Mouse (Mus musculus): ENCODE data around the gene Ccdc190. TPM values are rescaled to one million over a fixed set of nuclear protein-coding genes. Genes with fewer than 3 reads are reported as not detected.
A peak's percentile ranks its signal among the peaks of the same experiment; 100 is the strongest.

The Ccdc190 gene
- polyA plus RNA-seq, 1 experiment from 2014 or later: 5.7 TPM

GRCm38 (mm10) chr1:169900771-169901336 lies 27.6 kb upstream of the Ccdc190 start:
- Histone ChIP-seq H3K27me3 (ENCODE audit: control insufficient read depth, insufficient read depth, low read depth, low read length) (no peaks in the 10 kb centered on the region), H3K27ac (ENCODE audit: low read length) (no peak overlapping the region), H3K9me3 (replicated peaks; ENCODE audit: control insufficient read depth, low read length, poor library complexity, severe bottlenecking) (no peaks in the 10 kb centered on the region), H3K4me1 (ENCODE audit: control insufficient read depth, insufficient read depth, low read length) (no peaks in the 10 kb centered on the region), H3K9ac (ENCODE audit: low read depth, low read length) (no peak overlapping the region), H3K4me2 (ENCODE audit: low read length) (no peak overlapping the region), H3K36me3 (ENCODE audit: control insufficient read depth, insufficient read depth, low read length) (no peaks in the 10 kb centered on the region), H3K4me3 (ENCODE audit: low read depth, low read length) (no peak overlapping the region)
- no peak for ATAC-seq
- WGBS: 84% methylated on average over 3 of the region's 3 CpGs

GRCm38 (mm10) chr1:169909163-169909562 lies 19.3 kb upstream of the Ccdc190 start:
- 79% methylated on average over 5 of the region's 5 CpGs for WGBS
- Histone ChIP-seq H3K36me3 (ENCODE audit: control insufficient read depth, insufficient read depth, low read length) (no peaks in the 10 kb centered on the region), H3K27ac (ENCODE audit: low read length) (no peak overlapping the region), H3K27me3 (ENCODE audit: control insufficient read depth, insufficient read depth, low read depth, low read length) (no peaks in the 10 kb centered on the region), H3K4me3 (ENCODE audit: low read depth, low read length) (no peak overlapping the region), H3K9ac (ENCODE audit: low read depth, low read length) (no peak overlapping the region), H3K9me3 (replicated peaks; ENCODE audit: control insufficient read depth, low read length, poor library complexity, severe bottlenecking) (no peaks in the 10 kb centered on the region), H3K4me1 (ENCODE audit: control insufficient read depth, insufficient read depth, low read length) (no peaks in the 10 kb centered on the region), H3K4me2 (ENCODE audit: low read length) (no peak overlapping the region)
- no peak for ATAC-seq

- Histone ChIP-seq H3K4me2 (ENCODE audit: low read length) (no peak overlapping the region), H3K9ac (ENCODE audit: low read depth, low read length) (no peak overlapping the region), H3K27ac (ENCODE audit: low read length) (no peak overlapping the region), H3K4me1 (ENCODE audit: control insufficient read depth, insufficient read depth, low read length) (no peaks in the 10 kb centered on the region), H3K27me3 (ENCODE audit: control insufficient read depth, insufficient read depth, low read depth, low read length) (no peaks in the 10 kb centered on the region), H3K9me3 (replicated peaks; ENCODE audit: control insufficient read depth, low read length, poor library complexity, severe bottlenecking) (no peaks in the 10 kb centered on the region), H3K4me3 (ENCODE audit: low read depth, low read length) (no peak overlapping the region), H3K36me3 (ENCODE audit: control insufficient read depth, insufficient read depth, low read length) (no peaks in the 10 kb centered on the region)
- no peak for ATAC-seq
- WGBS: 95% methylated on average over 6 of the region's 6 CpGs
These were observed 18.8 kb upstream of the Ccdc190 start for GRCm38 (mm10) chr1:169909659-169910058.

- no peak overlapping the region for H3K9ac ChIP-seq (ENCODE audit: low read depth, low read length)
- ATAC-seq: no peak
- H3K4me1 ChIP-seq (ENCODE audit: control insufficient read depth, insufficient read depth, low read length): no peaks in the 10 kb centered on the region
- 85% methylated on average over 7 of the region's 7 CpGs for WGBS
- H3K27ac ChIP-seq (ENCODE audit: low read length): no peak overlapping the region
- no peak overlapping the region for H3K4me2 ChIP-seq (ENCODE audit: low read length)
- H3K9me3 ChIP-seq (replicated peaks; ENCODE audit: control insufficient read depth, low read length, poor library complexity, severe bottlenecking): no peaks in the 10 kb centered on the region
- H3K36me3 ChIP-seq (ENCODE audit: control insufficient read depth, insufficient read depth, low read length): no peaks in the 10 kb centered on the region
- H3K27me3 ChIP-seq (ENCODE audit: control insufficient read depth, insufficient read depth, low read depth, low read length): no peaks in the 10 kb centered on the region
- H3K4me3 ChIP-seq (ENCODE audit: low read depth, low read length): no peak overlapping the region
These were observed 17.7 kb upstream of the Ccdc190 start for GRCm38 (mm10) chr1:169910751-169911150.

- Histone ChIP-seq H3K9me3 (replicated peaks; ENCODE audit: control insufficient read depth, low read length, poor library complexity, severe bottlenecking) (no peaks in the 10 kb centered on the region), H3K27me3 (ENCODE audit: control insufficient read depth, insufficient read depth, low read depth, low read length) (no peaks in the 10 kb centered on the region), H3K4me1 (ENCODE audit: control insufficient read depth, insufficient read depth, low read length) (no peaks in the 10 kb centered on the region), H3K4me2 (ENCODE audit: low read length) (no peak overlapping the region), H3K27ac (ENCODE audit: low read length) (no peak overlapping the region), H3K9ac (ENCODE audit: low read depth, low read length) (no peak overlapping the region), H3K4me3 (ENCODE audit: low read depth, low read length) (no peak overlapping the region), H3K36me3 (ENCODE audit: control insufficient read depth, insufficient read depth, low read length) (no peaks in the 10 kb centered on the region)
- ATAC-seq: no peak
- WGBS: 84% methylated on average over 6 of the region's 6 CpGs
These were observed 16.9 kb upstream of the Ccdc190 start for GRCm38 (mm10) chr1:169911526-169911925.

- H3K27ac ChIP-seq (ENCODE audit: low read length): no peak overlapping the region
- no peak for ATAC-seq
- H3K27me3 ChIP-seq (ENCODE audit: control insufficient read depth, insufficient read depth, low read depth, low read length): peaks cover 5% of the 10 kb centered on the region; the same call in 1 of the 2 replicates
- no peak overlapping the region for H3K4me3 ChIP-seq (ENCODE audit: low read depth, low read length)
- no peaks in the 10 kb centered on the region for H3K9me3 ChIP-seq (replicated peaks; ENCODE audit: control insufficient read depth, low read length, poor library complexity, severe bottlenecking)
- H3K4me1 ChIP-seq (ENCODE audit: control insufficient read depth, insufficient read depth, low read length): no peaks in the 10 kb centered on the region; the same call in 1 of the 2 replicates
- no peak overlapping the region for H3K4me2 ChIP-seq (ENCODE audit: low read length)
- no peaks in the 10 kb centered on the region for H3K36me3 ChIP-seq (ENCODE audit: control insufficient read depth, insufficient read depth, low read length)
- 0 out of 2 replicates have a peak overlapping the region, but pooled peaks have one; percentile 26 for H3K9ac ChIP-seq (ENCODE audit: low read depth, low read length)
- 60% methylated on average over 7 of the region's 7 CpGs for WGBS
These were observed 11.8 kb upstream of the Ccdc190 start for GRCm38 (mm10) chr1:169916659-169917058.

GRCm38 (mm10) chr1:169917115-169917796 lies 11.2 kb upstream of the Ccdc190 start:
- Histone ChIP-seq H3K4me3 (ENCODE audit: low read depth, low read length) (no peak overlapping the region), H3K27ac (ENCODE audit: low read length) (peak overlapping the region; percentile 18; the same call in 1 of the 2 replicates), H3K36me3 (ENCODE audit: control insufficient read depth, insufficient read depth, low read length) (no peaks in the 10 kb centered on the region)

GRCm38 (mm10) chr1:169917998-169918397 lies 10.4 kb upstream of the Ccdc190 start:
- ATAC-seq: peak; percentile 34; the same call in 1 of the 2 replicates

More at GRCm38 (mm10) chr1:169917115-169917796, 11.2 kb upstream of the Ccdc190 start:
- WGBS: 63% methylated on average over 9 of the region's 9 CpGs
- peaks cover 5% of the 10 kb centered on the region; the same call in 1 of the 2 replicates for H3K27me3 ChIP-seq (ENCODE audit: control insufficient read depth, insufficient read depth, low read depth, low read length)
- H3K9me3 ChIP-seq (replicated peaks; ENCODE audit: control insufficient read depth, low read length, poor library complexity, severe bottlenecking): no peaks in the 10 kb centered on the region
- no peak overlapping the region for H3K4me2 ChIP-seq (ENCODE audit: low read length)
- ATAC-seq: no peak
- no peaks in the 10 kb centered on the region; the same call in 1 of the 2 replicates for H3K4me1 ChIP-seq (ENCODE audit: control insufficient read depth, insufficient read depth, low read length)
- H3K9ac ChIP-seq (ENCODE audit: low read depth, low read length): 0 out of 2 replicates have a peak overlapping the region, but pooled peaks have one; percentile 4

GRCm38 (mm10) chr1:169919211-169919610 lies 9.2 kb upstream of the Ccdc190 start:
- ATAC-seq: peak; percentile 63; the same call in 1 of the 2 replicates
- no peaks in the 10 kb centered on the region for H3K36me3 ChIP-seq (ENCODE audit: control insufficient read depth, insufficient read depth, low read length)
- peaks cover 5% of the 10 kb centered on the region; the same call in 1 of the 2 replicates for H3K27me3 ChIP-seq (ENCODE audit: control insufficient read depth, insufficient read depth, low read depth, low read length)
- no peaks in the 10 kb centered on the region for H3K9me3 ChIP-seq (replicated peaks; ENCODE audit: control insufficient read depth, low read length, poor library complexity, severe bottlenecking)
- no peak overlapping the region for H3K4me3 ChIP-seq (ENCODE audit: low read depth, low read length)
- 4% methylated on average over 11 of the region's 11 CpGs for WGBS
- no peak overlapping the region for H3K9ac ChIP-seq (ENCODE audit: low read depth, low read length)
- peak overlapping the region; percentile 21; the same call in 1 of the 2 replicates for H3K4me2 ChIP-seq (ENCODE audit: low read length)
- no peak overlapping the region for H3K27ac ChIP-seq (ENCODE audit: low read length)
- H3K4me1 ChIP-seq (ENCODE audit: control insufficient read depth, insufficient read depth, low read length): no peaks in the 10 kb centered on the region; the same call in 1 of the 2 replicates

More at GRCm38 (mm10) chr1:169917998-169918397, 10.4 kb upstream of the Ccdc190 start:
- no peak overlapping the region for H3K4me2 ChIP-seq (ENCODE audit: low read length)
- H3K36me3 ChIP-seq (ENCODE audit: control insufficient read depth, insufficient read depth, low read length): no peaks in the 10 kb centered on the region
- H3K27ac ChIP-seq (ENCODE audit: low read length): no peak overlapping the region
- 15% methylated on average over 4 of the region's 4 CpGs for WGBS
- H3K9me3 ChIP-seq (replicated peaks; ENCODE audit: control insufficient read depth, low read length, poor library complexity, severe bottlenecking): no peaks in the 10 kb centered on the region
- no peaks in the 10 kb centered on the region; the same call in 1 of the 2 replicates for H3K4me1 ChIP-seq (ENCODE audit: control insufficient read depth, insufficient read depth, low read length)
- no peak overlapping the region for H3K9ac ChIP-seq (ENCODE audit: low read depth, low read length)
- H3K4me3 ChIP-seq (ENCODE audit: low read depth, low read length): no peak overlapping the region
- H3K27me3 ChIP-seq (ENCODE audit: control insufficient read depth, insufficient read depth, low read depth, low read length): peaks cover 5% of the 10 kb centered on the region; the same call in 1 of the 2 replicates

Data from midbrain, embryonic 16.5 days (tissue).